Mouse (Mus musculus) embryonic fibroblast, embryonic 13.5 days (primary cell): ENCODE measurements around the gene Pbrm1. TPM values are rescaled to one million over a fixed set of nuclear protein-coding genes. Genes with fewer than 3 reads are reported as not detected.

ENCODE experiments used
- H3K27ac ChIP-seq: 2 replicates; pipeline ENCODE4 v1.5.1; 2012; ENCODE audit warnings: low read length, control low read depth, inconsistent platforms; ENCODE audit not compliant: insufficient read depth
- H3K4me1 ChIP-seq: 2 replicates; pipeline ENCODE4 v1.6.1; 2011; ENCODE audit warnings: low read length; ENCODE audit not compliant: control insufficient read depth, insufficient read depth
- H3K4me3 ChIP-seq: 2 replicates; pipeline ENCODE4 v1.5.1; 2011; ENCODE audit warnings: mild to moderate bottlenecking, control low read depth, low read length; ENCODE audit not compliant: insufficient read depth
- CTCF ChIP-seq: IDR thresholded peaks from 2 replicates; pipeline ENCODE4 v1.5.1; 2011; ENCODE audit warnings: mild to moderate bottlenecking, control low read depth, low read length, moderate library complexity, borderline replicate concordance; ENCODE audit not compliant: insufficient read depth
- POLR2A ChIP-seq: IDR thresholded peaks from 2 replicates; pipeline ENCODE4 v1.6.1; 2011; ENCODE audit warnings: low read depth, mild to moderate bottlenecking, control low read depth, low read length, moderate library complexity
- polyA plus RNA-seq: library from polyadenylated mRNA; stranded (reverse); fragments of >200 nt; gene quantifications from 2 replicates; pipeline ENCODE4 v1.2.4, GENCODE M21; 2011; ENCODE audit warnings: low read depth; ENCODE audit not compliant: missing spikeins, insufficient read length

Gene Pbrm1
- polyA plus RNA-seq, 1 experiment = 99.0 TPM

DNA sequence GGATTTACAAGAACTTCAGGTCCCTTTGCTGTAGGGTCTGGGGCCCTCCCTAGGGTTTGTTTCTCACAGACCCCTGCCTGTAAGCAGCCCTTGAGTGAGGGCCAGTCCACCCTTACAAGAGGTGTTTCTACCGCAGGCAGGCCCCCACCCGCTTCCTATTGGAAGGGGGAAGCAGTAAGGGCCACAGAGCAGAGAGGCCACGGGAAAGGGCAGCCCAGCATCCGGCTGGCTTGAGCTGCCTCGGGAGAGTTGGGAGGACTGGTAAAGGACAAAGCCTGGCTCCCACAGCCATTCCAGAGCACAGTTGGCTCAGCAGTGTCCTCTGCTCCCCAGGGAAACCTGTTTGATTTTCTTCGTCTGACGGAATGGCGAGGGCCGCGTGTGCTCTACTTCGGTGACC, 118.9 kb downstream of the Pbrm1 start:
- no peak for TF ChIP-seq CTCF
- TF ChIP-seq POLR2A = no peak
- H3K4me3 ChIP-seq = no peak overlapping the region
- no peak overlapping the region for H3K27ac ChIP-seq
- no peaks in the 10 kb centered on the region; the same call in 1 of the 2 replicates for H3K4me1 ChIP-seq

DNA sequence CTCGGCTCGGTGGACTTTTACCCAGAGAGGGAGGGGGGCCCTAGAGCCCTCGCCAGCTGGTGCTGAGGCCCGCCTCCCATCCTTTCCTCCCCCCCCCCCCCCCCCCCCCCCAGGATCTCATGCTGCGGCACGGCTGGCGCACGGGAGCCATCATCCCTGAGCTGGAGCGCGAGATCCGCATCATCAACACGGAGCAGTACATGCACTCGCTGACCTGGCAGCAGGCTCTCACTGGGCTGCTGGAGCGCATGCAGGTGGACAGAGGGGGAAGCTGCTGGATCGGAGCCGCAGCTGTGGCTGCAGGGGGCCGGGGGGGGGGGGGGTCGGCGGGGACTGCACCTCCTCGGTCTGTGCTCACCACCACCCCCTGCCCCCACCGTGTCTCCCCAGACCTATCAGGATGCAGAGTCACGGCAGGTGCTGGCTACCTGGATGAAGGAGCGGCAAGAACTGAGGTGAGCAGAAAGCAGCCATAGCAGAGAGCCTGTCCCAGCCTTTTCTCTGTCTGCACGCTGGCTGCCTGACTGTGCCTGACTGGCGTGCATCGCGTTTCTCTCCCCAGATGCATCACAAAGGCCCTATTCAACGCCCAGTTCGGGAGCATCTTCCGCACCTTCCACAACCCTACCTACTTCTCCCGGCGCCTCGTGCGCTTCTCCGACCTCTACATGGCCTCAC, 119.4 kb downstream of the Pbrm1 start:
- TF ChIP-seq POLR2A (no peak), CTCF (no peak)
- Histone ChIP-seq H3K27ac (no peak overlapping the region), H3K4me1 (no peaks in the 10 kb centered on the region; the same call in 1 of the 2 replicates), H3K4me3 (no peak overlapping the region)

DNA sequence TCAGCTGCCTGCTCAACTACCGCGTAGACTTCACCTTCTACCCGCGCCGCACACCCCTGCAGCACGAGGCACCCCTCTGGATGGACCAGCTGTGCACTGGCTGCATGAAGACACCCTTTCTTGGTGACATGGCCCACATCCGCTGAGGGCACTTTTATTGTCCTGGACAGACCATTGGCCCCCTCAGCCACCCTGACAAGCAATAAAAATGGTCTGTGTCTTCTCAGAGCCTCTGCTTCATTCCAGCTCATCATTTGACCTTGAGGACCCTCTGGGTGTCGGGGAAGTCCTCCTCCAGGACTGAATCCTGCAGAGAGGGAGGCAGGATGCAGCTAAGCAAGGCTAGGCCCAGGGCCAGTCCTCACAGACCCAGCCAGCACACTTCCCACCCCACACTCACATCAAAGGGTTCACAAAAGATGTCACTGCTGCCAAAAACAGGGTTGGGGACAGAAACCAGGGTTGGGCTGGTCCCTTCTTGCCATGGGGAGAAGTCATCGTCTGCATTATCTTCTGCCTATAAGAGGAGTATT, 120.0 kb downstream of the Pbrm1 start:
- H3K4me3 ChIP-seq = no peak overlapping the region
- H3K4me1 ChIP-seq = no peaks in the 10 kb centered on the region
- no peak for TF ChIP-seq CTCF
- no peak for TF ChIP-seq POLR2A
- no peak overlapping the region for H3K27ac ChIP-seq

DNA sequence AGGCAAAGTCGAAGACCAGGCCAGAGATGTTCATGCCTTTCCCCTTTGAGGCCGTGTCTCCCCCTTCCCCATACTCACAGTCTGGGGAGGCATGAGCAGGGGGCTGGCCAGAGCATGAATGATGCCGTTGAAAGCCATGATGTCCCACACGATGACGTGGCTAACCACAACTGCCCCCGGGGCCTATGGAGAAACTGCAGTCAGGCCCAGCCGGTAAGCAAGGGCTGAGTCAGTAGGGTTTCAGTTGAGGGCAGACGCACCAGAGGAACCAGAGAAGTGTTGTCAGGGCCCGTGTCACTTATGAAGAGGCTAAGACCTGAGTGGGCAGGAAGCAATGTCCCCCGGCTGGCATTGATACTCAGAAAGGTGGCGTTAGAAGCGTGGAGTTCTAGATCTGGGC, 120.7 kb downstream of the Pbrm1 start:
- Histone ChIP-seq H3K27ac (no peak overlapping the region), H3K4me1 (no peaks in the 10 kb centered on the region), H3K4me3 (no peak overlapping the region)
- TF ChIP-seq POLR2A = no peak
- TF ChIP-seq CTCF = no peak

DNA sequence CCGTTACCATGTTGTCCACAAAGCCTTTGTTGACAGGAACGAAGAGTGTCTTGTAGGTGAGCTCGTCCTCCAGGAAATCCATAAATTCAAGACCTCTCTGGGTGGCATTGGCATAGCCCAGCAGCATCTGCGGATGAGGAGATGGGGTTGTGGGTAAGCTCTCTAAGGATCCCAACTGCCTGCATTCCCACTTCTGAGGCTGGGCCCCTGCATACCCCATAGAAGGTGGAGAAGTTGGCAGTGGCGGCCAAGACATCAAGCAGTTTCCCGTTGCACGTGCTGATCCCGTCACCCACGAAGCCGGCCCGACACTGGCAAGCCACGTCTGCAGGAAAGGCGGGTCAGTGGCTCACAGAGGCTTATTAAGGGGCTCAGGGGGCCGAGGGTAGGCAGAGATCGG, 121.2 kb downstream of the Pbrm1 start:
- Histone ChIP-seq H3K27ac (no peak overlapping the region), H3K4me1 (no peaks in the 10 kb centered on the region), H3K4me3 (no peak overlapping the region)
- TF ChIP-seq POLR2A (no peak), CTCF (no peak)

DNA sequence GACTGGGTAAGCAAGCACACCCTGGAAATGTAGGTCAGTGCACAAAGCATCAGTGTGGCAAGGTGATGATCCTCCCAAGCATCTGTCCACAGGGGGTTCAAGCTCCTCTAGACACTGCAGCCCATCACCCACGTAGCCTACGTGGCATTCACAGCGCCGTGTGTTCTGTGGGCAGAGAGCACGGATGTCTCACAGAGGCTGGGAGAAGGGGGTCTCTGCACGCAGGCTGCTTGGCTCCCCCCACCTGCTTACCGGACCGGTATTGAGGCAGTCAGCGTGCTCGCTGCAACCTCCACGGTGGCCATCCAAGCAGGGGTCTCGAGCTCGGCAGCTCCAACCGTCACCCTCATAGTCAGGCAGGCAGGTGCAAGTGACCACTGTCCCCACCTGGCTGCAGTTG, 122.1 kb downstream of the Pbrm1 start:
- Histone ChIP-seq H3K27ac (no peak overlapping the region), H3K4me3 (no peak overlapping the region), H3K4me1 (no peaks in the 10 kb centered on the region)
- no peak for TF ChIP-seq POLR2A
- TF ChIP-seq CTCF = no peak

DNA sequence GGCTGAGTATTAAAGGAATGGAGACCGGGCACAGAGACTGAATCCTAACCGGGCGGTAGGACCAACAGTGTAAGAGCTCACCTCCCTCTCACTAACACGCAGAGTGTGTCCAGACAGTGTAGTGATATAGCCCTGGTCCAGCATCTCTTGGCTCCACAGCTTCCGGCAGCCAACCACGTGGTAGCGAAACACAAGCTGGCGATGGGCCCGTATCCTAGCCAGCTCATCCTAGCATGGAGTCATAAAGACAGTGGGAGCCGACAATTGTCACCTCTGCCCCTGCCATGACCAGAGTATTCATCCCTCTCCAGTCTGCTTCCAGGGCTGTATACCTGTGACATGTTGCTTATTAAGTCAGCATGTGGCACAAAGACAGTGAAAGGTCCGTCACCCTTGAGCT, 126.8 kb downstream of the Pbrm1 start:
- Histone ChIP-seq H3K4me3 (no peak overlapping the region), H3K27ac (no peak overlapping the region), H3K4me1 (no peaks in the 10 kb centered on the region)
- TF ChIP-seq POLR2A = no peak
- no peak for TF ChIP-seq CTCF

DNA sequence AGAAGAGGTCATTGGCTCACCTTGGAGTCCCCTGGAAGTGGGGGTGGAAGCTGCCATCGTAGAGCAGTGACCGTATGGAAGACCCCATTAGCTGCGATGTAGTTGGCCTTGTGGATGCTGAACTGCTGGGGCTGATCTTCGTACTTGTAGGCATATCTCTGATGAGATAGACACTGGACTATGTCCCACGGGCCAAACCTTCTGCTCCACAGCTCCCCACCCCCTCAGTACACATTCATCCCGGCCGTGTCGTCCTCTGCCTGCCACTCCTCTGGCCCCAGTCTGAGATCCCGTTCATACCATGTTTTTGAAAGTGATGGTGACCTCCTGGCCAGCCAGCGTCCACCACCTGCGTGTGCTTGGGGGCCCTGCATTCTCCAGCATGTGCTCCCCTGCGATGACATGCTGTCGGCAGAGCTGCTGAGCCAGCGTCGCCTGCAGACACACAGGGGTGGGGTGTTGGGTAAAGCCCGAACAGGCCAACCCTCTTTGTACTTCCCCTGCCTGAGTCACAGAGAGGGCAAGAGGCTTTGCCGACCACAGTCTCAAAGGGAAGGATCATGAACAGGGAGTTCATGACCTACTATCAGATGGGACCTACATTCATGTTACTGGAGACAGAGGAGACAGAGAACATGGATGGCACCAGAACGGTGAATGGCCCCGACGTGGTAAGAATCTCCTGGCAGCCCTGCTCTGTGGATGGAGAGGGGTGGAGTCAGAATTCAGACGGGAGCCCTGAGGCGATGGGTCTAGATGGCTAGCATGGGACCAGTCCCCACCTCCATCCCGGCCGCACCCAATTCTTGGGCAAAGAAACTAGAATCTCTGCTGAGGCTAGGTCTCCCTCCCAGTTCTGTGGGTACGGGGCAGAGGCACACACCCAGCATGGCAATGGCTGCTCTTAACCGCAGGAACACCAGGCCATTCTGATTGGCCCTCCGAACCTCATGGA, 141.5 kb downstream of the Pbrm1 start:
- no peaks in the 10 kb centered on the region for H3K4me1 ChIP-seq
- TF ChIP-seq POLR2A (no peak), CTCF (no peak)
- no peak overlapping the region for H3K27ac ChIP-seq
- no peak overlapping the region for H3K4me3 ChIP-seq

DNA sequence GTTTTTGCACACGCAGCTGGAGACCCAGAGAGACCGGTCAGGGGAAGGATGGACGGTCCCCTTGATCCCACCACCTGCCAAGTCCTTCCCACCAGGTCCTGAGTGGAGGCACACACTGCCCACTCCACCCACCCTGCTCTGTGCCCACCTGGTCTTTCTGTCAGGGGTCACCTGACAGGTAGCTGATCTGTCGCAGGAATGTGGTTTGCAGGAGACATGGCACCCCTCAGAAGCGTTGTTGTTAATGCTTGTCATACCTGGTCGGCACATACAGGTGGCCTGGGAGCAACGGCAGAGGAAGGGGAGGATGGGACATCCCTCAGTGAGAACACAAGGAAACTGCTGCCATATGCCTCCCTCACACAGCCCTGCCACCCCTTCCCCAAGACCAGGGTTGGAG, 142.3 kb downstream of the Pbrm1 start:
- H3K27ac ChIP-seq = no peak overlapping the region
- TF ChIP-seq POLR2A (no peak), CTCF (no peak)
- H3K4me1 ChIP-seq = no peaks in the 10 kb centered on the region
- H3K4me3 ChIP-seq = no peak overlapping the region

DNA sequence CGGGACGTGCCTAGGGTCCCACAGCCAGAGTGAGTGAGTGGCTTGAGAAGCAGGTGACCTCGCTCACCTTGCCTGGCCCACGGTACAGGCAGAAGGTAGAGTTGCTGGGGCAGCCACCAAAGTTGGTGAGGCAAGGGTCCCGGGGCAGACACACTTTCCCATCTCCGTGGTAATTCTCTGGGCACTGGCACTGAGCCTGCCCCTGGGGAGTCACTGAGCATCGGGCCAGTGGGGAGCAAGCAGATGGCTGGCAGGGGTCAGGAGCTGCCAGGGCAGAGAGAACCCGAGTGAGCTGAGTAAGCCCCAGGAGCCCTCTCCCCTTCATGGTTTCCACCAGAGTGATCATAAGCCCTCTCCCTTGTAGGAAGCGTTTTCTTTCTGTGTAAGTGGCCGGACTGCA, 142.7 kb downstream of the Pbrm1 start:
- no peaks in the 10 kb centered on the region for H3K4me1 ChIP-seq
- no peak overlapping the region for H3K27ac ChIP-seq
- H3K4me3 ChIP-seq = no peak overlapping the region
- TF ChIP-seq CTCF (no peak), POLR2A (no peak)
